ENCODE assay signal across 23 mouse cellular contexts in genomic region chr12:77198253-77198652, GRCm38 (mm10). TPM values are rescaled to one million over a fixed set of nuclear protein-coding genes. Genes with fewer than 3 reads are reported as not detected.
DNase-seq lines count a peak whose midpoint lies in the region; ATAC-seq and TF ChIP-seq lines count a peak whose summit lies in the region.
"Had no signal": no experiment of that assay in that cellular context is flagged by ENCODE, and none has a peak within 500 bp of the region (broad histone marks: within the 10 kb centered on the region; RNA-seq: fewer than 3 reads in every experiment).

No protein-coding gene starts in this region.

- no peak for ATAC-seq in frontal cortex, adult (ENCODE audit: low TSS enrichment)
- no peak for ATAC-seq in hindbrain, embryonic 16.5 days
- ATAC-seq: inflammation-experienced regulatory T-cells, adult 6 months; liver, embryonic 12.5 days; midbrain, embryonic 13.5 days had no signal

- TF ChIP-seq POLR2A in CH12.LX (IDR thresholded peaks at IDR 0.05; ENCODE audit: low read depth, low read length), result no peak
- no peak for TF ChIP-seq POLR2A in bone marrow, adult 2 months (IDR thresholded peaks at IDR 0.05; ENCODE audit: borderline replicate concordance, control insufficient read depth, low read depth, low read length)
- TF ChIP-seq POLR2A in small intestine, adult 2 months (IDR thresholded peaks at IDR 0.05; ENCODE audit: low read depth, low read length), result no peak

- no peak for TF ChIP-seq RAD21 in CH12.LX (IDR thresholded peaks at IDR 0.05; ENCODE audit: low read depth, low read length)

- TF ChIP-seq EP300 in CH12.LX (IDR thresholded peaks at IDR 0.05; ENCODE audit: low read length), result no peak

- peaks cover 5% of the 10 kb centered on the region for H3K9me3 ChIP-seq in CH12.LX (replicated peaks; ENCODE audit: low read length)
- H3K9me3 ChIP-seq in hindbrain, embryonic 16.5 days (ENCODE audit: control insufficient read depth, low read length), result no peaks in the 10 kb centered on the region
- H3K9me3 ChIP-seq: forebrain, embryonic 12.5 days; heart, embryonic 15.5 days; hindbrain, embryonic 13.5 days; limb, embryonic 13.5 days; liver, embryonic 12.5 days; megakaryocyte, embryonic 14.5 days had no signal

- H3K9ac ChIP-seq in CH12.LX (ENCODE audit: insufficient read depth, low read depth), result no peak overlapping the region
- no peak overlapping the region for H3K9ac ChIP-seq in hindbrain, embryonic 16.5 days (ENCODE audit: low read depth, low read length)
- H3K9ac ChIP-seq: embryonic facial prominence, embryonic 12.5 days; forebrain, embryonic 12.5 days; heart, embryonic 15.5 days; hindbrain, embryonic 13.5 days; limb, embryonic 13.5 days; liver, embryonic 12.5 days; midbrain, embryonic 13.5 days had no signal

- no peak overlapping the region for H3K4me2 ChIP-seq in CH12.LX (ENCODE audit: insufficient read depth, low read depth, poor library complexity, severe bottlenecking)
- no peak overlapping the region for H3K4me2 ChIP-seq in hindbrain, embryonic 16.5 days (ENCODE audit: low read length)
- H3K4me2 ChIP-seq: embryonic facial prominence, embryonic 12.5 days; forebrain, embryonic 12.5 days; heart, embryonic 15.5 days; hindbrain, embryonic 13.5 days; limb, embryonic 13.5 days; liver, embryonic 12.5 days; midbrain, embryonic 13.5 days had no signal

- no peaks in the 10 kb centered on the region for H3K27me3 ChIP-seq in CH12.LX (replicated peaks)
- H3K27me3 ChIP-seq in small intestine, adult 2 months (ENCODE audit: control insufficient read depth, insufficient read depth, low read length), result no peaks in the 10 kb centered on the region
- no peaks in the 10 kb centered on the region for H3K27me3 ChIP-seq in hindbrain, embryonic 16.5 days (replicated peaks; ENCODE audit: control insufficient read depth, insufficient read depth, low read length)
- H3K27me3 ChIP-seq: embryonic facial prominence, embryonic 12.5 days; forebrain, embryonic 12.5 days; heart, embryonic 15.5 days; hindbrain, embryonic 13.5 days; limb, embryonic 13.5 days; liver, embryonic 12.5 days; megakaryocyte, embryonic 14.5 days; midbrain, embryonic 13.5 days had no signal

- dilution Hi-C loops in CH12.LX (cut with MboI; ENCODE audit: extremely low pct_ligation_motif_present, extremely low pct_unique_long_range_greater_than_20kb, low sequenced_read_pairs), result no loop called here

- peaks cover 9 to 56% of the 10 kb centered on the region in 2 experiments for H3K4me1 ChIP-seq in CH12.LX (ENCODE audit: control insufficient read depth in 1 of 2, insufficient read depth in 2 of 2)
- peaks cover 4% of the 10 kb centered on the region for H3K4me1 ChIP-seq in bone marrow, adult 2 months (ENCODE audit: control insufficient read depth, insufficient read depth, low read length)
- peaks cover 39% of the 10 kb centered on the region for H3K4me1 ChIP-seq in small intestine, adult 2 months (ENCODE audit: control insufficient read depth, insufficient read depth, insufficient read length, low read length)
- H3K4me1 ChIP-seq in hindbrain, embryonic 16.5 days (ENCODE audit: control insufficient read depth, insufficient read depth, low read depth, low read length), result no peaks in the 10 kb centered on the region
- H3K4me1 ChIP-seq: embryonic facial prominence, embryonic 12.5 days; forebrain, embryonic 12.5 days; hindbrain, embryonic 13.5 days; limb, embryonic 13.5 days; midbrain, embryonic 13.5 days had no signal

- no peaks in the 10 kb centered on the region for H3K36me3 ChIP-seq in CH12.LX (replicated peaks in 1 of 2; ENCODE audit: control insufficient read depth in 1 of 2, insufficient read depth in 1 of 2, low read length in 1 of 2)
- no peaks in the 10 kb centered on the region for H3K36me3 ChIP-seq in small intestine, adult 2 months (ENCODE audit: control insufficient read depth, insufficient read depth, low read length)
- H3K36me3 ChIP-seq in hindbrain, embryonic 16.5 days (ENCODE audit: control insufficient read depth, insufficient read depth, low read length), result no peaks in the 10 kb centered on the region
- H3K36me3 ChIP-seq: embryonic facial prominence, embryonic 12.5 days; forebrain, embryonic 12.5 days; heart, embryonic 15.5 days; hindbrain, embryonic 13.5 days; limb, embryonic 13.5 days; liver, embryonic 12.5 days; midbrain, embryonic 13.5 days had no signal

- 42% methylated on average over 4 of the region's 4 CpGs for WGBS in bone marrow, adult 2 months
- WGBS in small intestine, adult 2 months, result 36% methylated on average over 4 of the region's 4 CpGs
- 94% methylated on average over 4 of the region's 4 CpGs for WGBS in hindbrain, embryonic 16.5 days

- H3K4me3 ChIP-seq in CH12.LX (replicated peaks in 1 of 3; ENCODE audit: low read depth in 2 of 3, low read length in 2 of 3, poor library complexity in 1 of 3), result no peak overlapping the region
- no peak overlapping the region for H3K4me3 ChIP-seq in bone marrow, adult 2 months (replicated peaks; ENCODE audit: control insufficient read depth, low read depth, low read length)
- no peak overlapping the region for H3K4me3 ChIP-seq in small intestine, adult 2 months (ENCODE audit: low read depth, low read length)
- no peak overlapping the region for H3K4me3 ChIP-seq in hindbrain, embryonic 16.5 days (ENCODE audit: low read length)
- H3K4me3 ChIP-seq: embryonic facial prominence, embryonic 12.5 days; erythroblast, embryonic 14.5 days; forebrain, embryonic 12.5 days; heart, embryonic 15.5 days; hindbrain, embryonic 13.5 days; limb, embryonic 13.5 days; liver, embryonic 12.5 days; midbrain, embryonic 13.5 days had no signal

- no peak for TF ChIP-seq CTCF in CH12.LX (conservative IDR thresholded peaks at IDR 0.05 in 1 of 2, IDR thresholded peaks at IDR 0.05 in 1 of 2; ENCODE audit: low read depth in 2 of 2, low read length in 2 of 2)
- no peak for TF ChIP-seq CTCF in bone marrow, adult 2 months (IDR thresholded peaks at IDR 0.05; ENCODE audit: control insufficient read depth, insufficient read depth, low read length)
- no peak for TF ChIP-seq CTCF in small intestine, adult 2 months (IDR thresholded peaks at IDR 0.05; ENCODE audit: extremely low read depth, insufficient read length, insufficient replicate concordance, low read depth, low read length)

- DNase-seq in kidney, adult 9 months, result peak; percentile 84
- DNase-seq in kidney, postnatal 10 days, result no peak
- DNase-seq in CH12.LX (ENCODE audit: extremely low read depth), result peak; percentile 45
- no peak for DNase-seq in adrenal gland, postnatal 36 days
- DNase-seq: gastrocnemius, postnatal 36 days; heart, postnatal 36 days; lung, adult 18-20 months; lung, postnatal 10 days; thymus, postnatal 25 days had no signal

- in situ Hi-C loops in CH12.LX (cut with MboI; ENCODE audit: low pct_ligation_motif_present, low pct_unique_long_range_greater_than_20kb, low sequenced_read_pairs), result no loop called here

- H3K27ac ChIP-seq in CH12.LX (ENCODE audit: insufficient read depth, low read depth), result no peak overlapping the region
- H3K27ac ChIP-seq in bone marrow, adult 2 months (ENCODE audit: control insufficient read depth, insufficient read depth, low read depth, low read length, poor library complexity), result peak overlapping the region; percentile 27; the same call in 1 of the 2 replicates
- peak overlapping the region; percentile 94 for H3K27ac ChIP-seq in small intestine, adult 2 months (ENCODE audit: insufficient read depth, low read depth, low read length)
- no peak overlapping the region for H3K27ac ChIP-seq in hindbrain, embryonic 16.5 days (ENCODE audit: low read depth, low read length)
- H3K27ac ChIP-seq: embryonic facial prominence, embryonic 12.5 days; forebrain, embryonic 12.5 days; heart, embryonic 15.5 days; hindbrain, embryonic 13.5 days; limb, embryonic 13.5 days; liver, embryonic 12.5 days; midbrain, embryonic 13.5 days had no signal

- no peaks in the 10 kb centered on the region for H3K79me2 ChIP-seq in CH12.LX (replicated peaks; ENCODE audit: control insufficient read depth, extremely low read depth, insufficient read depth, poor library complexity, severe bottlenecking)

TF ChIP-seq in CH12.LX, 34 proteins besides CTCF, POLR2A, EP300 and RAD21:
- TF ChIP-seq ELF1 (IDR thresholded peaks at IDR 0.05; ENCODE audit: low read depth, low read length) (no peak), BHLHE40 (IDR thresholded peaks at IDR 0.05; ENCODE audit: low read depth, low read length) (peak; percentile 47), MAZ (IDR thresholded peaks at IDR 0.05; ENCODE audit: low read depth, low read length) (no peak)

RNA-seq across cellular contexts. Expression of gene Fut8, which starts 39.7 kb away (rescaled TPM):
- total RNA-seq in CH12.LX (2012; rRNA removed) (40.2 and 60.6 TPM in 2 replicates), CH12.LX (2014; rRNA removed) (124 TPM in 2 replicates)
- polyA plus RNA-seq in CH12.LX (2012; ENCODE audit: insufficient read length, low read depth), result 75.4 and 86.0 TPM in 2 replicates
- 9.5 and 13.8 TPM in 2 replicates for polyA plus RNA-seq in bone marrow, adult 2 months (2011; ENCODE audit: insufficient read depth, insufficient read length, low replicate concordance, missing spikeins)
- 5.9 and 10.9 TPM in 2 replicates for polyA plus RNA-seq in small intestine, adult 2 months (2012; rRNA removed)
- total RNA-seq in adrenal gland, postnatal 36 days (2021), result 10 to 100 TPM; 39.2 to 43.0 TPM
- 62.2 and 64.6 TPM in 2 replicates for polyA plus RNA-seq in hindbrain, embryonic 16.5 days (2015; fragmentation: Nextera tagmentation; extraction: Ambion mirVana)

Comparison
In these comparisons a context has a peak if more than half of its experiments do, and no peak if none do; other contexts are left out.
1. DNase-seq: peak in kidney, adult 9 months (single experiment) and CH12.LX (single experiment); none in kidney, postnatal 10 days (single experiment) and adrenal gland, postnatal 36 days (0 of 2).
2. H3K27ac ChIP-seq: peak in bone marrow, adult 2 months (single experiment) and small intestine, adult 2 months (single experiment); none in CH12.LX (single experiment) and hindbrain, embryonic 16.5 days (single experiment).